Mouse (Mus musculus) monocyte, adult 2 months (primary cell): Measurements from ENCODE around the gene Gm13693.
"Not testable (repeated sequence)": the region's sequence is repeated elsewhere in the genome, so short reads cannot be mapped to it uniquely, and the experiment has no call there.

ENCODE experiments used
- DNase-seq, 2 experiments: peaks; one replicate each; pipeline ENCODE4 v3.0.0; 2022; ENCODE audit warnings: low spot score in 2 of 2, low read depth in 1 of 2

The Gm13693 gene

DNA sequence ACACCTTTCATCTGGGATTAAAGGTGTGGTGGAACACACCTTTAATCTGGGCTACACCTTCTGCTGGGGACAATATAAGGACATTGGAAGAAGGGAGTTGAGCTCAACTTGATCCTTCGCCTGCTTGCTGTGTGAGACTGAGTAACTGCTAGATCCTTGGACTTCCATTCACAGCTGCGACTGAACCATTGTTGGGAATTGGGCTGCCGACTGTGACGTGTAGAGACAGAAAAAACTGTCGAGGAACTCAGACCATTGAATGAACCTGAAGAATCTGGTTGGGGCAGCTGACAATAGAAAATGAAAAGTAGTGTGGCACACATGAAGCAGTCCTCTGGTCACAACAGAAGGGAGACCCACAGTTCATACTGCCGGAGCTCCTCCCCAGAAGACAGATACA is at the start of gene Gm13693:
Gene Gm13693, plus strand, starts transcription at position 301 of the 400 bp plus-strand sequence.
- not testable (repeated sequence) for DNase-seq

DNA sequence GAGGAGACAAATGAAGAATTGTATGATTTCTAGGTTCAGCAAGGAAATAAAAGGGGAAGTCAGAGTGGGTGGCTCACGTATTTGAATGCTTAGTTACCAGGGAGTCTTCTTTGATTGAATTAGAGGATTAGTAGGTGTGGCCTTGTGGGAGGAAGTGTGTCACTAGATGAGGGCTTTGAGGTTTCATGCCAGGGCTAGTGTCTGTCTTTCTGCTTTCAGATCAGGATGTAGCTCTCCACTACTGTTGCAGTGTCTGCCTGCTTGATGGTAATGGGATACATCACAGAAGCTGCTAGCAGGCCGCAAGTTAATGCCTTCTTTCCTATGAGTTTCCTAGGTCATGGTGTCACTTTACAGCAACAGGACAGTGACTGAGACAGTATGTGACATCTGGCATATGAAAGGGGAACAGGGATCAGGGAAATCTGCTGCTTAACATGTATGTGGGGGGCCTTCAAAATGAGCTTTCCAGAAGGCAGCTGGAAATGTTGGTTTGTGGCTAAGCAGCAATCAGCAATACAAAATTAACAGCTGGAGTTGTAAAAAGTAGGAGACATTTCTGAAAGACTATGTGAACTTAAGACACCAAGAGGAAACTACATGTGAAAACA is 31.7 kb upstream of the Gm13693 start:
- peak in 1 of 2 experiments; percentile 21 for DNase-seq

DNA sequence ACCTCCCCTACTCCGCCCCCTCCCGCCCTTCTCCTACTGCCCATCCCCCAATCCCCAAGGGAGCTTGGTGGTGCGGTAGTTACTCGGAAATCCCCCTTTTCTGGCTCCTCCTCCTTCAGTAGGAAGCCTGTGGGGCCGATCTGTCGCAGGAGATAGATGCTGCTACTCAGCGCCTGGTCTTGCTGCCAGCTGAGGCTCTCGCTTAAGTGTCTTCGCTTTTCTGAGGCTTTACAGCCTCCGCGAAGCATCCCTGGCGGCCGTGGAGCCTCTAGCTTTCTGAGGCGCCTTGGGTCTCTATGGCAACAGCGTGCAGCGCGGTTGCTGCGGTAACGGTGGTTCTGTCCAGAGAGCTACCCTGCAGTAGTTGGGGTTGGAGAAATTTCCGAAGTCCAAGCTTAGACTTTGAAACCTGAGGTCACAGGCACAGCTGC is 20.4 kb upstream of the Gm13693 start, which contains the start of gene Zswim2:
Gene Zswim2, minus strand, starts transcription at position 298 of the 431 bp plus-strand sequence.
- peak in 1 of 2 experiments; percentile 1 for DNase-seq

DNA sequence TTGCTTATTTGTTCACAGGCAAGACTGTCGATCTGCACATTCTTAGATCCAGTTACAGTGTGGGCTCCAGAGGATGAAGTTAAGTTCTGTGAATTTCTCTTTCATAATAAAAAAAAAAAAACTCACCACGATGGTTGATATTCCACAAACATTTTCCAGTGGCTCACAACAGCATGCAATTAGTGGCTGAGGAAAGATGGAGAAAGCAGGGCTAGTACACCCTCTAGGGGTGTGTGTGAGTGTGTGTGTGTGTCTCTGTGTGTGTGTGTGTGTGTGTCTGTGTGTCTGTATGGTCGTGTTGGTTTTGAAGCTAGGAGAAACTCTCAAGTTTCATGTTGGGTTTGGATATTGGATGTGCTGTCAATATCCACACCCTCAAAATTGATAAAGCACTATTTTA is 19.9 kb upstream of the Gm13693 start:
- DNase-seq, result no peak

DNA sequence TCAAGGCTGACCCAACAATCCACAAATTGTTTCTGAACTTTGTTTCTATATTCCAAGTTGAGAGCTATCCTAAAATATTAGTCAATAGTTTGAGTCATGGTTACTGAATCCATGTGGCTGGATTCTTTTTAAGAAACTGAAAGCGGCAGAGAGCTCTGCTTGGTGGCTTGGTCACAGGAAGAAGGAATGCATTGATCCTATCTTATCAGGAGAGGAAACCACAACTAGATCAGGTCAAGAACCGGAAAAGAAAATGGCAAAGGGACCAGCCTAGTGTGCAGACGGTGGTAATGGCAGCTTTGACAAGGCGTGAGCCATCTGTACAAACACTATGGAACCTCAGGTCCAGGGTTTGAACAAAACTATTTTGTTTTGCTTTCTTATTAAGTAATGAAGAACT is 19.5 kb upstream of the Gm13693 start:
- no peak for DNase-seq

DNA sequence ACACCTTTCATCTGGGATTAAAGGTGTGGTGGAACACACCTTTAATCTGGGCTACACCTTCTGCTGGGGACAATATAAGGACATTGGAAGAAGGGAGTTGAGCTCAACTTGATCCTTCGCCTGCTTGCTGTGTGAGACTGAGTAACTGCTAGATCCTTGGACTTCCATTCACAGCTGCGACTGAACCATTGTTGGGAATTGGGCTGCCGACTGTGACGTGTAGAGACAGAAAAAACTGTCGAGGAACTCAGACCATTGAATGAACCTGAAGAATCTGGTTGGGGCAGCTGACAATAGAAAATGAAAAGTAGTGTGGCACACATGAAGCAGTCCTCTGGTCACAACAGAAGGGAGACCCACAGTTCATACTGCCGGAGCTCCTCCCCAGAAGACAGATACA is 5.9 kb upstream of the Gm13693 start, which contains the start of gene Gm13698:
Gene Gm13698, plus strand, starts transcription at position 301 of the 400 bp plus-strand sequence.
- DNase-seq, result not testable (repeated sequence)

DNA sequence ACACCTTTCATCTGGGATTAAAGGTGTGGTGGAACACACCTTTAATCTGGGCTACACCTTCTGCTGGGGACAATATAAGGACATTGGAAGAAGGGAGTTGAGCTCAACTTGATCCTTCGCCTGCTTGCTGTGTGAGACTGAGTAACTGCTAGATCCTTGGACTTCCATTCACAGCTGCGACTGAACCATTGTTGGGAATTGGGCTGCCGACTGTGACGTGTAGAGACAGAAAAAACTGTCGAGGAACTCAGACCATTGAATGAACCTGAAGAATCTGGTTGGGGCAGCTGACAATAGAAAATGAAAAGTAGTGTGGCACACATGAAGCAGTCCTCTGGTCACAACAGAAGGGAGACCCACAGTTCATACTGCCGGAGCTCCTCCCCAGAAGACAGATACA is 5.7 kb downstream of the Gm13693 start, which contains the start of gene Gm13695:
Gene Gm13695, plus strand, starts transcription at position 301 of the 400 bp plus-strand sequence.
- DNase-seq, result not testable (repeated sequence)

DNA sequence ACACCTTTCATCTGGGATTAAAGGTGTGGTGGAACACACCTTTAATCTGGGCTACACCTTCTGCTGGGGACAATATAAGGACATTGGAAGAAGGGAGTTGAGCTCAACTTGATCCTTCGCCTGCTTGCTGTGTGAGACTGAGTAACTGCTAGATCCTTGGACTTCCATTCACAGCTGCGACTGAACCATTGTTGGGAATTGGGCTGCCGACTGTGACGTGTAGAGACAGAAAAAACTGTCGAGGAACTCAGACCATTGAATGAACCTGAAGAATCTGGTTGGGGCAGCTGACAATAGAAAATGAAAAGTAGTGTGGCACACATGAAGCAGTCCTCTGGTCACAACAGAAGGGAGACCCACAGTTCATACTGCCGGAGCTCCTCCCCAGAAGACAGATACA is 11.5 kb downstream of the Gm13693 start, which contains the start of gene Gm13696:
Gene Gm13696, plus strand, starts transcription at position 301 of the 400 bp plus-strand sequence.
- not testable (repeated sequence) for DNase-seq

DNA sequence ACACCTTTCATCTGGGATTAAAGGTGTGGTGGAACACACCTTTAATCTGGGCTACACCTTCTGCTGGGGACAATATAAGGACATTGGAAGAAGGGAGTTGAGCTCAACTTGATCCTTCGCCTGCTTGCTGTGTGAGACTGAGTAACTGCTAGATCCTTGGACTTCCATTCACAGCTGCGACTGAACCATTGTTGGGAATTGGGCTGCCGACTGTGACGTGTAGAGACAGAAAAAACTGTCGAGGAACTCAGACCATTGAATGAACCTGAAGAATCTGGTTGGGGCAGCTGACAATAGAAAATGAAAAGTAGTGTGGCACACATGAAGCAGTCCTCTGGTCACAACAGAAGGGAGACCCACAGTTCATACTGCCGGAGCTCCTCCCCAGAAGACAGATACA is 17.3 kb downstream of the Gm13693 start, which contains the start of gene Gm13694:
Gene Gm13694, plus strand, starts transcription at position 301 of the 400 bp plus-strand sequence.
- not testable (repeated sequence) for DNase-seq

DNA sequence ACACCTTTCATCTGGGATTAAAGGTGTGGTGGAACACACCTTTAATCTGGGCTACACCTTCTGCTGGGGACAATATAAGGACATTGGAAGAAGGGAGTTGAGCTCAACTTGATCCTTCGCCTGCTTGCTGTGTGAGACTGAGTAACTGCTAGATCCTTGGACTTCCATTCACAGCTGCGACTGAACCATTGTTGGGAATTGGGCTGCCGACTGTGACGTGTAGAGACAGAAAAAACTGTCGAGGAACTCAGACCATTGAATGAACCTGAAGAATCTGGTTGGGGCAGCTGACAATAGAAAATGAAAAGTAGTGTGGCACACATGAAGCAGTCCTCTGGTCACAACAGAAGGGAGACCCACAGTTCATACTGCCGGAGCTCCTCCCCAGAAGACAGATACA is 23.1 kb downstream of the Gm13693 start, which contains the start of gene Gm13697:
Gene Gm13697, plus strand, starts transcription at position 301 of the 400 bp plus-strand sequence.
- not testable (repeated sequence) for DNase-seq

DNA sequence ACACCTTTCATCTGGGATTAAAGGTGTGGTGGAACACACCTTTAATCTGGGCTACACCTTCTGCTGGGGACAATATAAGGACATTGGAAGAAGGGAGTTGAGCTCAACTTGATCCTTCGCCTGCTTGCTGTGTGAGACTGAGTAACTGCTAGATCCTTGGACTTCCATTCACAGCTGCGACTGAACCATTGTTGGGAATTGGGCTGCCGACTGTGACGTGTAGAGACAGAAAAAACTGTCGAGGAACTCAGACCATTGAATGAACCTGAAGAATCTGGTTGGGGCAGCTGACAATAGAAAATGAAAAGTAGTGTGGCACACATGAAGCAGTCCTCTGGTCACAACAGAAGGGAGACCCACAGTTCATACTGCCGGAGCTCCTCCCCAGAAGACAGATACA is 28.9 kb downstream of the Gm13693 start, which contains the start of gene Gm13691:
Gene Gm13691, plus strand, starts transcription at position 301 of the 400 bp plus-strand sequence.
- DNase-seq, result not testable (repeated sequence)

DNA sequence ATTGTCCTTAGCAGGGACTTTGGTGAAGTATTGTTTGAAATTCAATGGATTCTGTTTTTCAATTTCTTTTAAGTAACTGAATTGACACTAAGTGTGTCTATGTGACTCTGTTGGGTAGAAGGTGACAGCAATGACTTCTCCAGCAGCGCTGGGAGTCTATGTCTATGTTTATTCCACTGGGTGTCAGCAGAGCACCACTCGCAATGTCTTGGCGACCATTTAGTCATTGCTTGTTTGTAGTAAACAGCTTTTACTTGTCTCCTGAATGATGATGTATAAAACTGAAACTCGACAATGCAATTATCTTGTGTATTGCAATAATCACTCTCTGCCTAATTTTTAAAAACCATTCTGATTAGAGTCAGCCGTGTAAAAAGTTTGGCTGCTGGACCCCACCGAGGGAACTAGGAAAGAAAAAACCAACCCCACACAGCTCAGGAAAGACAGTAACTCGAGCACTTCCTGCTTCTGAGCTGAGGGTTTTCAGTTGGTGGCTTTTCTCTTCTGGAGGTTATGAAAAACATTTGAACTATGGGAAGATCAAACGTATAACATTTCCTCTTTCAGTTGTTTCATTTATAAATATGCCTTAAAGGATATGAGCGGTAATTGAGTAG is 32.4 kb downstream of the Gm13693 start:
- DNase-seq, result not testable (repeated sequence)

DNA sequence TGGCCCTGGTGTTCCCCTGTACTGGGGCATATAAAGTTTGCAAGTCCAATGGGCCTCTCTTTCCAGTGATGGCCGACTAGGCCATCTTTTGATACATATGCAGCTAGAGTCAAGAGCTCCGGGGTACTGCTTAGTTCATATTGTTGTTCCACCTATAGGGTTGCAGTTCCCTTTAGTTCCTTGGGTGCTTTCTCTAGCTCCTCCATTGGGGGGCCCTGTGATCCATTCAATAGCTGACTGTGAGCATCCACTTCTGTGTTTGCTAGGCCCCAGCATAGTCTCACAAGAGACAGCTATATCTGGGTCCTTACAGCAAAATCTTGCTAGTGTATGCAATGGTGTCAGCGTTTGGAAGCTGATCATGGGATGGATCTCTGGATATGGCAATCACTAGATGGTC is 33.2 kb downstream of the Gm13693 start:
- DNase-seq, result not testable (repeated sequence)

DNA sequence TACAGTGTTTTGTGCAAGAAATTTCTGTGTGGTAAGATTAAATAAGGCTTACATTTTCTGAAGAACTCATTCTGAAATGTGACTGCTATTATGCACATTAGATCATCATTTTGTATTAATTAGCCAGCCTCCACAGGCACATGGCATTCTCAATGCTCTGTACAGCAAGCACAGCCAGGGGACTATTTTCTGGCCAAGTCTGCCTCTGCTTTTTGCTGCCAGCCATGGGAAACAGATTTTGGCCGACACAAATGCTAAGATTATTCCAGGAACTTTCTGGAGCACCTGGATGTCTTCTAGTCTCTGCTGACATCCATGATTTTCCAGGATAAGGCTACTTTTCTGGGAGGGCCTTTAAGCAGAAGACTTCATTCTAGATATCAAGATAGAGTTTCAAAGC is 47.6 kb downstream of the Gm13693 start:
- no peak for DNase-seq

DNA sequence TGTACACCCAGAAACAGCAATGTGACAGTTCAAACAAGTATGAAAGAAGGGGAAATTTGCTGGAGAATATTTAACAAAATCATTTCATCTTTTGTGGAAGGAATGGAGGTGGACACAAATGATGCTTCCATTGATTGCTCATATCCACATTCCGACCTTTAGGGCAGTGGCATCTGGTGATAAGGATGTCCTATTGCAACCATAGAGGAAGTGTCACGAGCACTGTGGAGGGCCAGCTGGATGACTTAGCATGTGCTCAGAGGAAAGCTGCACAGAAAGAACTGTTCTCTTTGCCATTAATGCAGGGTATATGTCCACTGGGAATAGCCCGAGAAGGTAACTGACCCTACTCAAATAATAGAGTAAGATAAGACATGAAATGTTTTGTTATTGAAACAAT is 48.5 kb downstream of the Gm13693 start:
- DNase-seq, result no peak
